Mouse (Mus musculus) spleen, postnatal 14 days (tissue): Measurements from ENCODE around the gene Dnajc22.

ENCODE experiments used
- DNase-seq, 2 experiments: peaks; one replicate each; pipeline ENCODE4 v3.0.0; 2021 to 2022; ENCODE audit warnings: low spot score in 2 of 2

Gene Dnajc22

DNA sequence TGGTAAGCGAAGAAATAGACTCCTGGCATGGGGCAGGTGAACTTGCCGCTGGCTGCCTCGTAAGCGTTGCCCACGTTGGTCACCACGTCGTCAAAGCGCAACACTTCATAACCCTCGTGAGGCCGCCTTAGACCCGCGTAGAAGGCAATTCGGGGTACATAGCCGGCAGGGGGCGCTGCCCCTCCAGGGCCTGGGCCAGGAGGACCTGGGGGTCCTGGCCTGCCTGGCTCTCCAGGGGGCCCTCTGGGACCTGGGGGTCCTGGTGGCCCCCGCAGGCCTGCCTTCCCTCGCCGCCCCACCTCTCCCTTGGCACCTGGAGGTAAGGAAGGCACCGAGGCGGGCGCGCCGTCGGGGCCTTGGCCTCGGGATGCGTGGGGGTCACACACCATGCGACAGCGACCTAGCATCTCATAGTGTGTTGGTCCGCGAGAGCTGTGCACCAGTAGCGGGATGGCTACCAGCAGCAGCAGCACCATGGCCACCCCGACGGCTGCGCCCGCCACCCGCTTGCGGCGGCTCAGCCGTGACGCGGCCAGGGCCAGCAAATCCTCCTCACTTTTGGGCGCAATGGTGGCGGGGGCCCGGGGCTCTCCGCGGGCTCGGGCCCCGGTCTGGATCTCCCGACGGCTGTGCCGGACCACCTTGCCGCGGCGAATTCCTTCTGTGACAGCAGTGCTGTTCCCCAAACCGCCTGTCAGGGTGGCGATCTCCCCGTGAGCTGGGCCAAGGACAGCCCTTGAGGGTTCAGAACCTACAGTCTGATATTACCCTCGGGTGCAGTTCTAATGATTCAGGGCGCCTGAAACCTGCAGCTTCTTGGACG lies 5.5 kb upstream of the Dnajc22 start, which contains the start of gene C1ql4:
Gene C1ql4, minus strand, starts transcription at position 565 of the 823 bp plus-strand sequence.
- no peak for DNase-seq

DNA sequence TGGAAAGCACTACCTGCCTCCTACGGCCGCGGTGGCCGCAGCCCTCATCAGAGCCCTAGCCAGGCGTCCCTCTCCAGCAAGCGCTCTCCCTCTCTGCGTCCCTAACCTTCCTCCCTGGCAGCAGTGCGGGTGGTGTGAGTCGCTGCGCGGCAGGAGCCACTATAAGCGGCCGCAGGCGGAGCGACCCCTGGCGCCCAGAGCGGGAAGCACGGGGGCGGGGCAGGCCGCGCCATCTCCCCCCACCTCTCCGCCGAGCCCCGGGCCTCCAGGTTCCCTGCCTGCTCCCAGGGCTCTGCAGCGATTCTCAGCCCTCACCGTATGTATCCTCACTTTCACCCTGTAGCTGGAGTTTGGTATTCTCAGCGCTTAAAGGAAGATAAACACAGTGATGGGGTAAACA lies 4.7 kb upstream of the Dnajc22 start:
- peak; percentile 46 to 72 for DNase-seq

DNA sequence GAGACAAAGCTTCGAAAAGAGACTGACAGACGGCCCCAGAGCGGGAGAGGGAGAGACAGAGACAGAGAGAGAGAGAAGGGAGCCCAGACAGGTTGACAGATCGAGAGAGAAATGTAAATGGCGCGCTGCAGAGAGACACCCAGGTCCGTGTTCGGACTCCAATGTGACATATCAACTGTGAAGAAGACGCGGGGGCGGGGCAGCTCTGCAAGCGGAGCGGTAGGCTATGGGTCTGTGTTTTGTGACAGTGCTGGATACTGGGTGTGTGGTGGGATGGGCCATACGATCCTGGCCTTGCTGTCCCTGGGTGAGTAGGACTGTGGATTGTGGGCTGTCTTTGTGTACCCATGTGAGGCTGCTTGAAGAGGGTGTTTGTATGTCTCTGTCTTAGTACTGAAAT lies 3.9 kb upstream of the Dnajc22 start:
- no peak for DNase-seq

DNA sequence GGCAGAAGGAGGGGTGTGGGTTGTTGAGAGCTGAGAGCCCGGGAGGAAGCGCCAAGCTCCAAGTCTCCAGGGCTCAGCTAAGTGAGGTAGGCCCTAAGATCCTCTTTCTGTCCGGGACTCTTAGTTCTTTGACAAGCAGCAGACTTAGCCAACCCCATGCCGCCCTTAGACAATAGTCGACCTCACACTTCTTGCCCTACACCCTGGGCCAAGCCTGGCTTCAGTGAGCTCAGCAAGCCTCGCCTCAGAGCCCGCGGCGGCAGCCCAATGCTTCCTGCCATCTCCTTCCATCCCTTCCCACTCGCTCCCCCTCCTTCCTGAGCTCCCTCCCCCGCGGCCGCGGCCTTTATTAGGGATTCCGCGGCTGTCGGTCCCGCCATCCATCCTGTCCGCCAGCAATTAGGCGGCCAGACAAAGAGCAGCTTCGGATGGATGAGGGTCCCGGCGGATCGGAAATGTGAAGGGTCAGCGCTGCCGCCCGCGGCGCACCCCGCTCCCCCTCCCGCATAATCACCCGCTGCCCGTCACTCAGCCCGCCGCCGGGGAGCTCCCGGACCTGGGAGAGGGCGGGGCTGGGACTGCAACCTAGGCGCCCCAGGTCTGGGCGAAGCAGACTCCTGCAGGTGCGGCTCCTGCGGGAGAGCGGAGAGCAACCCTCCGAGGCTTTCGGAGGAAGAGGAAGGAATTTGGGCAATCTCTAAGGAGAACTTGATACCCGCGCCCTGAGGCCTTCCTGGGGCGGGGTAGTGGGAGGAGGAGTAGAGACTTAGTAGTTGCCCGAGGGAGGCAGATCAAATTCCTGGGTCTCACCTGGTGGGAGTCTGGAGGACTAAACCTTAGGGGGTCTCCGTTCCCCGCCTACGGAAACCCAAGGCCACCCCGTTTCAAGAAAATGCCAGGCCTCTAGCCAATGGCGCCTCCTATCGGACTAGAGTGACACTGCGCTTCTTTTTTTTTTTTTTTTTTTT lies 605 bp downstream of the Dnajc22 start:
- no peak for DNase-seq

DNA sequence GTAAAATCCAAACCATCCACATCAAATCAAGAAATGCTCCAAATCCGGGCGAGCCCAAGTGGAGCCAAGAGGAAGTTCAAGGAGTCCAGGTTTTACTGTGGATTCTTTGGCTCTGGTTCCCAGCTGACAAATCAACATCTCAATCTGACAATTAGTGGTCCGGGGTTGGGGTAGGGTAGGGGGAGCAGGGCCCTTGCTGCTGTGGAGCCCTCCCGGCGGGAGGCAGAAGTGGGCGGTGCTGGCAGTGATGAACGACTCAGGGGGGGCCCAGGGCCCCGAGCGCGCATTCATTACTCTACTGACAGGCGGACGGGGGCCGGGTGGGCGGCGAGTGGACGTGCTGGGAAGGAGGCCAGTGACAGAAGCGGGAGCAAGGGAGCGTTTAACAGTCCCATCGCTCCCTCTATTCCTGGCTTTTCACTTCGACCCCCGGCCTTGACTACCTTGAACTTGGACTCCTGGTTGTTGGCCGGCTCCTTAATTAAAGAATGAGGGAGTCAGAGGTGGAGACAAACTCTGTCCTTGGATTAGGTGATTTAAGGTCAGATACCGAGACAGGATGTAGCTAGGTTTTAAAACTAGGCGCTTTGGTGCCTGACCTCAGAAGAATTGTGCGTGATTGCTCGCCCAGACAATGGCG lies 1.8 kb downstream of the Dnajc22 start:
- no peak for DNase-seq

DNA sequence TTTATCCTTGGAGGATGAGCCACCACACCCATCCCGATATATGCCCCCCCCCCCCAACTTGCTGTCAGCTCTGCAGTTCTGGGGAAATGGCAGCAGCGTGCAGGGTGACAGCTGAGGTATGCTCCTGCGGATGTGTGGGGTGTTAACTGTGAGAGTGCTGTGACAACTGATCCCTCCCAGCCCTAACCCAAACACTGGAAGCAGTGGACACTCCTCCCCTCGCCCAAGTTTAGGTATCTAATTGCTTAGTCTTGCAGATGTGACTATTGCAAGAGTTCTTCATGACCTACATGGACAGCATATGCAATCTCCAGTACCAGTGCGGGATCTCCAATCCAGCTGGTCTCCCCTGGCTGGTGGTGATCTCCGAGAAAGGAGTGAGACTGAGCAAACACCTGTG lies 2.4 kb downstream of the Dnajc22 start:
- DNase-seq, result no peak

DNA sequence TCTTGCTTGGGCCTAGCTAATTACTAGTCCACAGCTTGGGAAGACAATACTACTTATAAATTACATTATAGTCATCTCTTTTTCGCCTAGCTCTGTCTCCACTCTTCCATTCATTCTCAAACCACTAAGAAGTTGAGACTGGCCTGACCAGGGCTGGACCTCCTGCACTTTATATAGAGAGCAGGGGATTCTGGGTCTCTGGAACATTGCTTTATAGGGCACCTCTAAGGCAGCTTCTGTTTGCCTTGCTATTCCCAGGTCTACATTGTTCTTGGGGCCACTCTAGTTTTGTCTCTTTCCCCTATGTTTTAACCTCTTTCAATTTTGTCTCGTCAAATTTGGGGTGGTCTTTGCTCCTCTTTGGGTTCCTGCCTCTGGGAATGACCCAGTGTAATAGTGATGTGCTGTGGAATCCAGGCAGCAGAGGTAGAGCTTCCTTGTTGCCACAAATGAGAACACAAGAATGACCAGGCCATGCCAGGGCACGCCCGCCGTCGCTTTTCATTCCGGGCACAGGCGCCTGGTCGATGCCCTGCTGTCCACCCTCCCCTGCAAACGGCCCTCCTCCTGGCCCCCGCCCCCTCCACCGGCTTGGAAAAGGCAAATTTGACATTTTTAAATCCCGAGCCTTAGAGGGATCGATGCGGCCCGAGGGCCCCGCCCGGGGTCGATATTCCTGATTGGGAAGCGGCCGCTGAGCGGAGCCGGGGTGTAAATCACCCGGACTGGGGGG lies 3.3 kb downstream of the Dnajc22 start:
- no peak for DNase-seq

DNA sequence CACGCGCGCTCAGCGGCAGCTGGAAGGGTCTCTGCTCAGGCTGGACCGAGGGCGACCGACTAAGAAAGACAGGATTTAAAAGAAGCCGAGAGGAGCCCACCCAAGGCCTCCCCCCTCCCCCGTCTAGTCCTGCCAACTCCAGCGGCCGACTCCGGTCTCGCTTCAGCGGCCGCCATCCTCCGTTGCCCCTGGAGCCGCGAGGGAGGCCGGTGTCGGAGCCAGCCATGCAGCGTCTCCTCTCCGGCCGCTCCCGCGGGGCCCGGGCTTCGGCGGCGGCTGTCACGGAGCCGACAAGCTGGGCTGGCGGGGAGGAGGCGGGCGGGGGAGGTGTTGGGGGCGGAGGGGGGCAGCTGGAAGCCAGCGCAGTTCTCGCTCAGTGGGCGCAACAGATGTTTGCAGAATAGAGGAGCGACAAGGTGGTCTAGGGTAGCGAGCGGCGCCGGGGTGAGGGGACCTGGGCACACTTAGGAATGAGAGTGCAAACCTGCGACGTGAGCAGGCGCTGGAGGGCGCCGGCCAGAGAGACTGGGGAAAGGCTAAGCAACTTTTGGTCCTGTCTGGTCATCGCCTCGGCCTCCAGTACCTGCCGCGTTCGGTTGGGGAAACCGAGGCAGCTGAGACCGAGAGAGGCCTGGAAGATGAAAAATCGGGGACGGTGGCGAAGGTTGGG lies 4.0 kb downstream of the Dnajc22 start:
- DNase-seq, result no peak

DNA sequence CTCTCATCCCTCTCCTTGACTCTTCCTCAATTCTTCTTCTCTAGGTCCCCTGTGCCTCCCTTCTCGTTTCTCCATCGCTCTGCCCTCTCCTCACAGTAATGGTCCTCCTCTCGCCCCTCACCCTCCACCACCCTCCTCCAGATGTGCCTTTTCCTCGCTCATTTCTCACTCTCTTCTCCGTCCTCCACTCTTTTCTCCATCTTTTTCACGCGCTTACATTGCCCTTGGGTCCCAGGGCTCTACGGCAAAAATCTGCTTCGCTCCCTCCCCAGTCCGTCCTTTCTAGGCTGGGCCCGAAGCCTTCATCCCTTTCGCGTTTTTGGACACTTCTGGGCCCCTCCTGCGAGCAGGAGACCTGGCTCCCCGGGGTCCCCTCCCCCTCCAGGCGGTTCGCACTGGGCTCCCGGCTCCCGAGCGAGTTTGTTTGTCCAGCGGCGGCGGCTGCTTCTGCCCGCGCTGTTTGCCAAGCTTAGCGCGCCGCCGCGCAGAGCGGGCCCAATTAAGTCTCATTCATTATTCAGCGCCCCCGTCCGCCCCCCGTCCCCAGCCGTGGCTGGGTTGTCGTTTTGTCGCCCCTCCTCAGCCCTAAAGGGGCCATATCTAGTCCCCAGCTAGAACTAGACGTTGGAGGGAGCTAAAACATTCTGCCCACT lies 5.0 kb downstream of the Dnajc22 start:
- DNase-seq, result no peak

DNA sequence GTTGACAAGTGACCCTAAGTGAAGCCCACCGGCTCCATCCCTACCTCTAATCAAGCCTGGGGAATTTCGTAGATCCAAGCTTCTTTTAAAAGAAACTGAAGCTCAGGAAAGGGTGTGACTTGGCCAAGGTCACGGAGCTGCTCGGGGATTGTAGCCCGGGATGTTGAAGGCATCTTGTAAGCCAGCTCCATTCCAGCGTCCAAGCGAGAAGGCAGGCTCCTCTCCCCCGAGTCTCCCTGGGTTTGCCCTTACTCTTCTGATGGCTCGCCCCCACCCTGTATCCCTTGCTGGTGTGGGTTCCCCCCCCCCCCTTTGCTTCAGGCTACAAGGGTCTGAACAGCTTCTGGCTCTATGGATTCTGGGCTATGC lies 5.5 kb downstream of the Dnajc22 start:
- no peak for DNase-seq

DNA sequence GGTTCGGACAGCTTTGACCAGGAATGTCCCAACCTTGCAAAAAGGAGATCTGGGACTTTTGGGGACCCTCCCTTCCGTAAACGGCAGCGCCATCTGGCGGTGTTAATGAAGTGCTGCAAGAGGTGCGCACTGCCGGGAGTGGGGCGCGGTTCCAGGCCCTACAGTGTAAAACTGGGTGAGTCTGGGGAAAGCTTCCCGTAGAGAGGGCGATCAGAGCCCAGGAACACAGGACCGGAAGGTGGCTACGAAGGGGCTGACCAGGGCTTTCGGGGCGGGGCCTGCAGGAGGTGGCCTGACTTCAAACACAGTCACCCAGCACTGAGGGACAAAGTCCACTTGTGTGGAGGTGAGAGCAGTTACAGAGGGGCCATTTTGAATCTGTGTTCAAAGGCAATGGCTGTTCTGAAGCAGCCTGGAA lies 6.2 kb downstream of the Dnajc22 start:
- no peak for DNase-seq

DNA sequence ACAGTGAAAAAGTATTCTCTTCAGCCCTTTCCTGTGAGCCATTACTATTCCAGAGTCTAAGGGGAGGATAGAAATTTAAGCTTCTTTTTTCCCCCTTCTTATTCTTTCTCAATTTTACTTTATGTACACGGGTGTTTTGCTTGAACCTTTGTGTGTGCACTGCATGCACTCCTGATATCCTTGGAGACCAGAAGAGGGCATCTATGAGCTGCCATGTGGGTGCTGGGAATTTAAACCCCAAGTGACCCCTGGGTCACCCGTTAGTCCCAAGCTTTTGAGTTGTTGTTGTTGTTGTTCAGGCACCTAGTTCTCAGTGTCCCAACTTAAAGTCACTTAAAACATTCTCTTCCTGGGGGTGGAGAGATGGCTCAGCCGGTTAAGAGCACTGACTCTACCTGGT lies 7.0 kb downstream of the Dnajc22 start:
- DNase-seq, result no peak

DNA sequence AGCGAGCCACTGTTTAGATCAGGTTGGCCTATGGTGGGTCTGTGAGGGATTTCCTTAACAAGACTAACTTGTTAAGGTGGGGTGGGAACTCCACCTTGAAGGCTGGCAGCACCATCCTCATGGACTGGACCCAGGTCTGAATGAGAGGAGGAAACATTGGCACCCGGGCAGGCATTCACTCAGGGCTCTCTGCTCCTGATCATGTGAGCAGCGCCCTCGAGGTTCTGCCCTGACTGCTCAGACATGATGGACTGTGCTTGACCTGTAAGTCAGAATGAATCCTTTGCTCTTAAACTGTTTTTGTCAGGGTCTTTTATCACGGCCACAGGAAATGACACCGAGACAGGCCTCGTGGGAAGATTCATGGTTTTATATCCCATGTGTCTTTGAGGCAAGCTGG lies 12.3 kb downstream of the Dnajc22 start:
- DNase-seq, result no peak

DNA sequence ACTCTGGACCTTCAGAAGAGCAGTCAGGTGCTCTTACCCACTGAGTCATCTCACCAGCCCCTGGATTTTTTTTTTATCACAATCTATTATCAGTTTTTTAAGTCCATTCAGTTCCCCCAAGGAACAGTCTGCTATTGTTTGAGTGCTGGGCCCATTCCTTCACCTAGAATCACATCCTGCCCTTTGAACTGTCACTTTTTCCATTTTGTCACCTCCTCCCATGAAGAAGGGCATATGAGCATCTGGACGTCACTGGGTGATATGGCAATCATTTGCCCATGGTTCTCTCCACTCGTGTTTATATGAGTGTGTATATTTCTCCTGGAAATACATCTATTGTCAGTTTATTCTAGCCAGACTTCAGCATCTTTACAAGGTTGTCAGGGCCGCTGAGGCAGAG lies 14.9 kb downstream of the Dnajc22 start:
- DNase-seq, result no peak

DNA sequence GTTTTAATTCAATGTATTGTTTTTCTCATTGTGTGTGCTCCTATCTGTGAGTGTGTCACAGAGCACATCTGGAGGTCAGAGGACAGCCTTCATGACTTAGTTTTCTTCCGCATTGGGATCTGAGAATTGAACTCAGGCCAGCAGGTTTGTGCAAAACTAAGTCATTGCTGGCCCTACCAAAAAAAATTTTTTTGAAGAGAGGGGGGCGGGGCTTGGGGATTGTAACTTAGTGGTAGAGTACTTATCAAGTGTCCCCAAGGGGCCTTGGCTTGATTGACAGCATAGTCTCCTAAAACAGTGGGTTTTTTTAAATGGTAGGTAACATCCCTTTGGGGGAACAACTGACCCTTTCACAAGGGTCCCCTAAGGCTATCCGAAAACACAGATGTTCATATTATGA lies 18.2 kb downstream of the Dnajc22 start:
- no peak for DNase-seq

DNA sequence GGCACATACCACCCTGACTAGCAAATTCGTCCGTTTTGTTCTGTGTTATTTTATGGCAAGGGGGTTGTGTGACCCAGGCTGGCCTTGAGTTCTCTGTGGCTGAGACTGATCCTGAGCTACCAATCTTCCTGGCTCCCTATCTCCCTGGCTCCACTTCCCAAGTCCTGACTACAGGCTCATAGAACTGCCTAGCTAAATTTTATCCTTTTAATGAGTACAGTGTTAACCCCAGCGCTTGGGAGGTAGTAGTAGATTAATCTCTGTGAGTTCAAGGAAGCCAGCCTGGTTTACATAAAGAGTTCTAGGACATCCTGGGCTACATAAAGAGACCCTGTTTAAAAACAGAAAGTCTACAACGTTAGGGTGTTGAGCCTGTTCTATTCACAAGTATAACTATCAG lies 18.8 kb downstream of the Dnajc22 start:
- no peak for DNase-seq

DNA sequence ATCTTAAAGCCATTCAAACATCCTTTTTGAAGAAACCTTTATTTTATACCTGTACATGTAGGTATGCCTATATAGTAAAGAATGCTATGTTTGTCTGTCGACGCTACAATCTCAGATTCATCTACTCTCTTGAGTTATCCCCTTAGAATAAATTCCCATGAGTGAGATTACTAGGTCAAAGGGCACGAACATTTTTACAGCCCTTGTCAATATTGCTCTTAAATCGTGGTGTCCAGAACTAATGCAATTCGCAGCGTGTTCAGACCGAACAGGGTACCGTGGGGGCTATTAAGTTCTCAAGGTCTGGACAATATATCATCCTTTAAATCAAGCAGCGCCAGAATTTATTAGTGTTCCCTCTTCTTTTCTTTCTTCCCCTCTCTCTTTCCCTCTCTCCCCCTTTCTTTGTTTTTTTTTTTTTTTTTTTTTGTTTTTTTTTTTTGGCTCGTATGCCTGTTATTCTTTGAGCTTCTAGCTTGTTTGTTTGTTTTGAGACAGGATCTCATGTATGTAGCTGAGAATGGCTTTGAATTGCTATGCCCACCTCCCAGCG lies 19.9 kb downstream of the Dnajc22 start:
- DNase-seq, result no peak

DNA sequence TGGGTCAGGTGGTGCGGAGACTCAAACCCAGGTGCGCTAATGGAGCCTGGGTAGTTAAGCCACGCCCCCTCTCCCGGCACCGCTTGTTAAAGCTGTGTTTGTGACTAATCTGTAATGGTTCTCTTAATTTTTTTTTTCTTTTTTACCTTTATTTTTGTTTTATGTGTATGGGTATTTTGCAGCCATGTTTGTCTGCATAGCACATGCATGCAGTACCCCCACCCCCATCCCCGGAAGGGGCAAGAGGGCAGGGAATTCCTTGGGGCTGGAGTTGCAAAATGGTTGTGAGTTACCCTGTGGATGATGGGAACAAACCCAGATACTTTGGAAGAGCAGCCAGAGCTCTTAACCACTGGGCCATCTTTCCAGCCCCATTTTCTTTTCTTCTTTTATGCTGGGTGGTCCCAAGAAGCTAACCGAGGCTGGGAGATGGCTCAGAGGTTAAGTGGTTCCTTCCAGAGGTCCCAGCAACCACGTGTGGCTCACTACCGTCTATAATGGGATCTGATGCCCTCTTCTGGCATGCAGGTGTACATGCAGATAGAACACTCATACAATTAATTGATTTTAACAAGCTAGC lies 20.5 kb downstream of the Dnajc22 start:
- no peak for DNase-seq

DNA sequence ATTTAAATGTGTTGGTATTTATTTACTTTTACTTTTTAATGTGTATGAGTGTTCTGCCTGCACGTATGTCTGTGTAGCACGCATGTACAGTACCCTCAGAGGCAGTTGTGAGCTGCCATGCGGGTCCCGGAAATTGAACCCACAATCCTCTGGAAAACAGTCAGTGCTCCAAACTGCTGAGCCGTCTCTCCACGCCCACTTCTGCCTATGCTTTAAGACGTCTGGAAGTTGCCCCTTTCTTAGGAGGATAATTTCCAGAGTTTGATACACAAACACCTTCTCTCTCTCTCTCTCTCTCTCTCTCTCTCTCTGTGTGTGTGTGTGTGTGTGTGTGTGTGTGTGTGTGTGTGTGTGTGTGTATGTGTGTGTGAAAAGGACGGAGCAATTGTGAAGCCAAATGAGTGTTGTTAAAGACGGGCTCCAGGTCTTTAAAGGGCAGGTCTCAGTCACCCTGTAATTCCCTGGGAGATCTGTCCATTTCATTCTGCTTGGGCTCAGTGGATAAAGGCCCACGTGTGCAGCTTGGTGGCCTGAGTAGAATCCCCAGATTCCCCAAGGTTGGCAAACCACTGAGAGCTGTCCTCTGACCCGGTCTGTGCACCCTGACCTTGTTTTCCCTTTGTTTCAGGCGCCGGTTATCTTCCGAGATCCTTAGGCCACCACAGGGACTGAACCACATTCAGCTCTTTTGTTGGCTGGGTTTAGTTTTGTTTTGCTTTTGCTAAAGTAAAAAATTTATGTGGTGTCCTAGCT lies 21.5 kb downstream of the Dnajc22 start:
- no peak for DNase-seq
